Mouse (Mus musculus): ENCODE measurements around the gene Faf1.
A peak's percentile ranks its signal among the peaks of the same experiment; 100 is the strongest.
"Not testable (repeated sequence)": the region's sequence is repeated elsewhere in the genome, so short reads cannot be mapped to it uniquely, and the experiment has no call there.

Gene Faf1

DNA sequence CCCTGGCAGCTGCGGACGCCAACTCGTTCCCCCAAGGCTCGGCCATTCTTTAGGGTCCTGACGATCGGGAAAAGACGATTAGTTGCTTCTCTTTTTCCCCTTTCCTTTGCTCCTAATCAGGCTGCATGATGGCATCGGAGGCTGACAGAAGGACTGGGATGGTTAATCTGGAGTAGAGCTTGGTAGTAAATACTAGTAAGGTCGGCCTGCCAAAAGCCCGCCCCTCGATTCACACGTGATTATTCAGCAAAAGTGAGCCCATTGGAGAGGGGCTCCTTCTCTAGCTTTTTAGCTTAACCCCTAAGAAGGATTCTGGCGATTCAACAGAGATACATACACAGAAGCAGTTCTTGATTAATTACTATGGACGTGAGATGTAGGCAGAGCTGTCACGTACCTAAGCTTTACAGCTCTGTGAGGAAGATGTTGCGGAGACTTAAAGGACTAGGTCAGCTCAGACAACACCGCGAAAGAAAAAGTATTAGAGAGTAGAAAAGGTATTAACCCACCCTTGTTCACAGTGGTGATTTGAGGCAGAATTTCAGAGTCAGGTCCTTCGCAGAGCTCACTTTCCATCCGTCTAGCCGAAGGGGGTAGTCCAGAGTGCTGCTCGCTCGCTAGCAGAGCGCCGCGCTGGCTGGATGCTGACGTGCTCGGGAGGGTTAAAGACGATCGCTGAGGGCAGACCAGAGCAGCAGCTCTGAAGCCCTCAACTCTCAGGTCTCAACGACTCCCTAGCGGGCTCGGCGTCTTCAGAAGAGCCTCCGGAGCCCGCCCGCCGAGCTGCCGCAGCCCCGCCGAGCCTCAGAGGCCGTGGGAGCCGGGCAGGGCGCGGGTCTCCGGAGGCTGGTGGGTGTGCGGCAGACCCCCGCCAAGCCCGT is 11.0 kb upstream of the Faf1 start:
- peak; percentile 87 to 97 for DNase-seq (ENCODE audit: inconsistent age in 2 of 2, low spot score in 1 of 2)

DNA sequence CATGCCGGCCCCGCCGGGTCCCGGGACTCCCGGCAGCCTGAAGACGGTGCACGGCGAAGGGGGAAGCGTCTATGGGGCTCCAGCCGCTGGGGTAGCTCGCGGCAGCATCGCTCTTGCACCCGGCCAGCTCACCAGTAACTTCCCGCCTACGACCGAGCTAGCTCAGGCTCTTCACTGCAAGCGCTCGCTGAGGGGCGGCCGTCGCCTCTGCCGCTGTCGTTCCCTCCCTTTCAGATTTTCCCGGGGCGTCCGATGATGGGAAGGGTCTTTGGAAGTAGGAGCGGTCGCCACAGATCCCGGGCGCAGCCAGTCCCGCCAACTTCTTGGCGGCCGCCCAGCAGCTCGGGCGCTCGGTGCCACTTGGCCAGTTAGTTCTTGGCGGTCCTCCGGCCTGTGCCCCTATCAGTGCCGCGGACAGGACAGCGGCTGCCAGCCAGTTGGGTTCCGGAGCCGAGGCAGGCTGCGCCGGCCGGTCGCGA is 10.4 kb upstream of the Faf1 start:
- DNase-seq (ENCODE audit: inconsistent age in 2 of 2, low spot score in 1 of 2), result peak in 1 of 2 experiments; percentile 74

DNA sequence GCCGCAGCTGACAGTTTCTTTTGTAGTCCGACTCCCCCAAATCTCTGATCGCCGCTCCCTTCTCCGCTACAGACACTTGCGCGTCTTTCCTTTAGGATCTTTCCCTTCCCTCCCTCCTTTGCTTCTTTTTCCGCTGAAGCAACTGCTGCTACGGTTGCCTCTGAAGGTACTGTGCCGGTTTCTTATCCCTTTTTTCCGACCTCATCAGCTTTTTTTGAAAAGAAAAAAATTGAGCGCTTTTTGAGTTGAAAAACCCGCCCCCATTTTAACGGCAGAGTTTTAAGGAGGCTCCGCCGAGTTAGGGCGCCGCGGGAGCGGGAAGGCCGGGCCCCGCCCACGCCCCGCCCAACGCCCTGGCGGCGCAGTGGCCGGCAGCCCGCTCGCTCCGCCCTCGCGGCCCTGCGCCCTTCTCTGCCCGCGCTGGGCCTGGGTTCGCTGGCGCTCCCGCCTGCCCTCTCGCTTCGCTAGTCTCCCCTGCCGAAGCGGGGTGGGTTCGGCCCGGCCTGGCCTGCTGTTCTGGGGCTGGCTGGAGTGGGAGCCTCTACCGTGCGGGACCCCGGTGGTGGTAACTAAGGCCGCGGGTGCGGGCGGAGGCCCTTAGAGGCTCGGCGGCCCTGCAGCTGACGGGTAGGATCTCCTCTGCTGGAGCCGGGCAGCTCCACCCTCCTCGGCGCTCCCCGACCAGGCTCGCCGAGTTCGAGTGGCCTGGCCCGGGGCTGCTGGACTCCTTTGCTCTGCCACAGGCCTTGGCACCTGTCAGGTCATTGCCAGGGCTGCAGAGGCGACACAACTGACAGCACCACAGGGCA is 9.7 kb upstream of the Faf1 start, which contains the start of gene Cdkn2c:
TSS of gene Cdkn2c (minus strand) at position 729 of the 809 bp plus-strand sequence.
- peak; percentile 94 to 98 for DNase-seq (ENCODE audit: inconsistent age in 2 of 2, low spot score in 1 of 2)

DNA sequence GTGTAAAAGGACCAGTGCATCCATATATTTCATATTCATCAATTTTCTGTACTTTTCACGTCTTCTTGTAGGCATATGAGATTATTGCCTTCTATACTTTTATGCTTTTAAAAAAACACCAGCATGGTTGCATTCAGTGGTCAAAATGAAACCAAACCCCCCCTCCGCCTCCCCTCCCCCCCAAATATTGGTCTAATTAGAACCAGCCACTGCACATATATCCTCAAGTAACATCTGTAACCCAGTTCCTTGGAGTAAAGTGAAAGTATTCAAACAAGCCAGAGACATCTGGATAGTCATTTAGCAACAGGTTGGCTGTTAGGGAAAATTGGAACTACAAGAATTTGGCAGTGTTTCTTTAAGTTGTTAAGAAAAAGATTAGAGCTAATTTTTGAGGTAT is 8.9 kb upstream of the Faf1 start:
- peak in 1 of 2 experiments; percentile 40 for DNase-seq (ENCODE audit: inconsistent age in 2 of 2, low spot score in 1 of 2)

DNA sequence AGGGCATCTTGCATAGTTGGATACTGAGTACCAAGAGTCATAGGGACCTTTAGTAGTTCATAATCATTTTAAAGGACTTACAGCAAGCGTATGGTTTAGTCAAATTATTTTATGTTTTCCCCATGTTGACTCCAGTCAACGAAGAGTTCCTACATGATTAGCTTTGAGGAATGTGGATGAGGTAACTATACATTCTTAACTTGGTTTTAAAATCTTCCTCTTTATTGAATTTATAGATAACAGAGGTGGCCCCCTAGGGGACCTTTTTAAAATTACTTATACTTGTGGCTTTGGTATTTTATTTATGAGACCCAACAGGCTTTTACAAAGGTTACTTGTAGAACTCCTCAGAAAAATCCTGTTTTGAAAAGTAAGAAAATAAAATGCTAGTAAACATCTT is 6.2 kb upstream of the Faf1 start:
- no peak for DNase-seq (ENCODE audit: inconsistent age in 2 of 2, low spot score in 1 of 2)

DNA sequence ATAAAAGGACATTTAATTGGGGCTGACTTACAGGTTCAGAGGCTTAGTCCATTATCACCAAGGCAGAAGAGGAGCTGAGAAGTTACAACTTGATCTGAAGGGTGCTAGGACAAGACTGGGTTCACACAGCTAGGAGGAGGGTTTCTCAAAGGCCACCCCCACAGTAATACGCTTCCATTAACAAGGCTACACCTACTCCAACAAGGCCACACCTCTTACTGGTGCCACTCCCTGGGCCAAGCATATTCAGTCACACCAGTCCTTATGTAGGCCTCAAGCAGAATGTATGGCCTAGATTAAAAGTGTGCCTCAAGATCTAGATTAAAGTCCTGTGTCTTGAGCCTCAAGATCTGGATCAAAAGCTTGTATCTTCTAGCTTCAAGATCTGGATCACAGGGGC is 4.4 kb upstream of the Faf1 start:
- DNase-seq (ENCODE audit: inconsistent age in 2 of 2, low spot score in 1 of 2), result no peak

DNA sequence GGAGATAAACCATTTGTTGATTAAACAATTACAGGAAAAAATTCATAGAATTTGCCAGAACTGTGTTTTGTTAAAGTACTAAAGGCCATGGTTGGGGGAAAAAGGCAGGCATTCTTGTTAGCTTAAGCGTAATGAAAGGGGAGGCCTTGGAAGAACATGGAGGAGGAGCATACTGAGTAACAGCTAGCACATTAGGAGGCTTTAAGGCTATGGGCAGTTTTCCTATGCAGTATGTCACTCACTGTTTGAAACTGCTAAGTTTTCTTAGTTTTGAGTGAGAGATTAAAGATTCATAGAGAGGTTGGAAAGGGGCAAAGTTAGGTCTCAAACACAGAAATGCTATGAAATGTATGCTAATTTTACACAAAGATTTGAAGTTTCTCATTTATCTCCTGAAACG is 2.3 kb upstream of the Faf1 start:
- DNase-seq (ENCODE audit: inconsistent age in 2 of 2, low spot score in 1 of 2), result no peak

DNA sequence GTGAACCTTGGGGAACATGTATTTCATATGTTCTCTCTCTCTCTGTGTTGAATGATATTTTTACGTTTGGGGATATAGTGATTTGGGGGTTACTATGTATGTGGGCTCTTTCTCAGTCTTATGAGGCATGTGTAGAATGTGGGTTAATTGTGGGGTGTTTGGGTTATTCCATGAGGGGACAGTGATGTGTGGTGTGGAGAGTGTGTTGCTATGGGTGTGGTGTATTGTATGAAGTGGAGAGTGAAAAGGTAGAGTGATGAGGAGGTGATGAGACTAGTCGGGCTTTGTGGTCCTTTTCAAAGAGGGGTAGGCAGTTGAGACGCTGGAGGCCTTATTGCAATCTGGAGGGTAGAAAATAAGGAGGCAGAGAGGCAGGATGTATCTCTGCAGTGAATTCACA is 833 bp downstream of the Faf1 start:
- DNase-seq (ENCODE audit: inconsistent age in 2 of 2, low spot score in 1 of 2), result peak in 1 of 2 experiments; percentile 69

DNA sequence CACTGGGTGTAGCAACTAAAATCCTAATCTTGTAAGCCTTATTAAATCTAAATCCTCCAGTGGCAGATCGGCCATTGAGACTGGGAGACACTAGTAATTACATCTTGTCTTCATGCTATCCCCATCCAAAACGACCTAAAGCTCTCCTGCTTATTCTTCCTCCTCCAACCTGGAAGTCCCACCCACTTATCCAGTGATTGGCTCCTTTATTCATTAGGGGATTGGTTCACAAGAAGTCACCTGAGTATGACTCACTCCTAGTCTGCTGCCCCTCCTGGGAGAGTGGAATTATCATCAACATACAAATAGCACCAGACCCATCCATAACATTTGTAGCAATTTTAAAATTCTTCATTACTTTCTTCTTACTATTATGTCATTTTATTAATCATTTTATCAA is 7.2 kb downstream of the Faf1 start:
- no peak for DNase-seq (ENCODE audit: inconsistent age in 2 of 2, low spot score in 1 of 2)

DNA sequence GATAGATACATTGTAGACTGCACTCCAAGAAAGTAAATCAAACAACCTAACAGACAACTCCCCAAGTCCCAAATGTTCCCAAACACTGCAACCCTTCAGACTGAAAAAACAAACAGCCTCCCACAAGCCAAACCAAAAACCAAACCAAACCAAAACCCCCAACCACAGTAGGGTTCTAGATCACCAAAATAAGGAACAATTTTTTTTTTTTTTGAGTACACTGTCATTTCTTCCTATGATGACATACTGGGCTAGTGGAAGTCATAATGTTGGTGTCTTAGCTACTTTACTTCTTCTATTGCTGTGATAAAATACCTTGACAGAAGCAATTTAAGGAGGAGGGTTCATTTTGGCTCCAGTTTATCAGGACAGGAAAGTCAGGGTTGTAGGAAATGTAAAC is 16.3 kb downstream of the Faf1 start:
- no peak for DNase-seq (ENCODE audit: inconsistent age in 2 of 2, low spot score in 1 of 2)

DNA sequence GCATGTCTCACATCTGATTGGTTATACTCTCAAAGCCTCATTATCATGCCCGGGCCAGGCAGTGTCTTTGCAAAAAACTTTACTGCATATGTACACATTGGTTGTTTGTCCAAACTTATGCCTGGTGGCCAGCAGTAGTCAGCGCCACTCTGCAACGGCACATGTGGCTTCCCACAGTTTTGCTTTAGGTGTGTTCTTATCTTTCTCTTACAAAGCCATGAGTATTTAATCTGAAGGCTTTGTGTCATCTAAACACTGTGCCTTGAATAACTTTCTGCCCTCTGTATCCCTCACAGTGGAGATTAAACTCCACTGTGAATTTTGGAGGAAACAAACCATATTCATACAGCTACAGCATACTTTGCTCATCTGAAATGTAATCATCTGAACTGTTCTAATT is 24.3 kb downstream of the Faf1 start:
- not testable (repeated sequence) for DNase-seq (ENCODE audit: inconsistent age in 2 of 2, low spot score in 1 of 2)

DNA sequence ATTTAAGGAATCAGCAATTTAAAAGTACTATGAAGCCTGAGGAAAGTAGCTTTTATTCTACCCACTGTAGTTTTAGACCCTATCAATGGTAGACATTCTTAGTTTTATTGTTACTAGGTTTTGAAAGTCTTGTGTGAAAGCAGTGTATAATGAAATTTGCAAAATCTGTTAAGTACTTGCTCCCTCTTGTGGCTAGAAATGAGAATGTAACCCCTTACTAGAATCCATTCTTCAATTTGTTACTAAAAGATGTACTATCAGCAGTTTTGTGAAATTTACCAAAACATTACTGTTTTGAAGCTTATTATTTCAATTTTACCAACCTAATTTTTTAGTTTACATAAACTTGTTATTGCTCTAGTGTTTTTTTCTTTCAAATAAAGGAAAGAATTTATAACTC is 27.2 kb downstream of the Faf1 start:
- peak in 1 of 2 experiments; percentile 69 for DNase-seq (ENCODE audit: inconsistent age in 2 of 2, low spot score in 1 of 2)

DNA sequence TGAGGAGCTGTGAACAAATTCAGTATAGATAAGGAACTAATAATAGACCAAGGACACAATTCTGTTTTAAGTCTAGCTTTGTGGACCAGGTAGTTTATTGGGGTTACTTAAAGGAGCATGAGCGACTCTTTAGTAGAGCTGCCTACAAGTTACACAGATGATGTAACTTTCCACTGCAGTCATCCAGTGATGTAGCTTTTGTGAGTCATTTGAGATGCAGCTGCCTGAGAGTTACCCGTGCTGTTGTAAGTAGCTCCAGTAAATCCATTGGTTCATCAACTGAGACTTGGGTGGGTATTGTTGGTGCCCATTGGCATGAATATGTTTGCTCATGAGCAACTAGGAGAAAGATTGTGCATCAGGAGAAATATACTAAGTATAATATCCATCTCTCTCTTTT is 29.0 kb downstream of the Faf1 start:
- DNase-seq (ENCODE audit: inconsistent age in 2 of 2, low spot score in 1 of 2), result peak in 1 of 2 experiments; percentile 61

DNA sequence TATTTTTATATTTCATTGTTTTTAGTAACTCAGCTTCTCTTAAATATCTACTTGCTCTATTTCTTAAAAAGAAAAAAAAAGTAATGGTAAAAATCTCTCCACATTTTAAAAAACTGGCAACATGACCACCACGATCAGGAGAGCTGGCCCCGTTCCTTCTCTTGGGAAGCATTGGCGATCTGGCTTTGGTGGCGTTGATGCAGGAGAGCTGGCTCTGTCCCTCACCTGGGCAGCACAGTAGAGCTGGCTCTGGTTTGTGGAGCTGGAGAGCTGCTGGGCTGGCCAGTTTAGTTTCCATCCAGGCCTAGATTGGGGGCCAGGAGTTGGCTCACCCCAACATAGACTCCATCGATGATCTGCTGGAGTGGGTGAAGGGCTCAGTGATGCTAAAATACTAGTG is 42.9 kb downstream of the Faf1 start:
- no peak for DNase-seq (ENCODE audit: inconsistent age in 2 of 2, low spot score in 1 of 2)

DNA sequence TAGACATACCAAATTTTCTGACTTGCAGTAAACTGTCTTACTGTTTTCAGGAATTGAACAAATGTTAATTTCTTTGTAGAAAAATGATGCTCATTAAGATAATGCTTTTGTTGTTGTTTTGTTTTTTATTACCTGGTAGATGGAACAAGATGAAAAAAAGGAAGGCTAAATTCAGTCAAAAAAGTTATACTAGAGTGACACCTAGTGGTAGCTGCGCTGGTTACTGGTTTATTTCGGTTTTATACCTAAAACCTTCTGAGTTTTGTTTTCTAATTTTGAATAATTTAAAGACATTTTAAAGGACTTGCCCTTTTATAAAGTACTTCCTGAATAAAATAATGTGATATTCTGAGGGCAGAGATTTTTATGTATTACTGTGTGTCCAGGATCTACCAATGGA is 52.9 kb downstream of the Faf1 start:
- peak in 1 of 2 experiments; percentile 77 for DNase-seq (ENCODE audit: inconsistent age in 2 of 2, low spot score in 1 of 2)

DNA sequence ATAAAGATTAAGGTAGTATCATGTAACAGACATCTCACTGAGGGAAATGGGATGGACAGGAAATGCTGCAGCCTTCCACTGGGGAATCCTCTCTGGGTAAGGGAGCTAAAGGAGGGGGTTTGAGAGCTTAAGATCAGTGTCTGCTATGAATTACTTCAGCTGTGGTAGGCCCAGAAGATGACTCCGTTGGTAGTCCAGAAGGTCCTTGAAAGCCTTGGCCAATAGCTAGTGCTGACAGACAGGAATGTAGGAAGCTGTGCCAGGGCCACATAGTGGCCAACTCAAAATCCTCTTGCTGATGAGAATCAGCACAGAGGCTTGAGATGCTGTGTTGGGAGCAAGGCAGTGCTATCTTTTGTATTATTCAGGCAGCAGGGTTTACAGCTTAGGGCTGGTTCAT is 59.4 kb downstream of the Faf1 start:
- peak in 1 of 2 experiments; percentile 64 for DNase-seq (ENCODE audit: inconsistent age in 2 of 2, low spot score in 1 of 2)

DNA sequence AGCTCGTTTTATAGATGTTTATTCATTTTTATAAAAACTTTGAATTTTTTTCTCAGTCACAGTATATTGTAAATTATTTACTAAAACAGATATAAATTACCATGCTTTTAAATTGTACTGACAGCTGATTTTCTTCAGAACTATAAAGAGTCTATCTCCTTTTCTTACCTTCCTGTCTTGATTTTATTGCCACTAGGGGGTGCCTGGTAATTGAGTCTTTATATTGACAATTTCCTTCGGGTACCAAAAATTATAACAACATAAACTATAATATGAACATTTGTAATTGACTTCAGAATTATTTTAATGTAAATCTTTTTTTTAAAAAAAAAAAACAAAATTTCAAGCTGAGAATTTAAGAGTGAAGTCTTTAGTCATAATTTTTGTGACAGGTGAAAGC is 67.6 kb downstream of the Faf1 start:
- DNase-seq (ENCODE audit: inconsistent age in 2 of 2, low spot score in 1 of 2), result no peak

DNA sequence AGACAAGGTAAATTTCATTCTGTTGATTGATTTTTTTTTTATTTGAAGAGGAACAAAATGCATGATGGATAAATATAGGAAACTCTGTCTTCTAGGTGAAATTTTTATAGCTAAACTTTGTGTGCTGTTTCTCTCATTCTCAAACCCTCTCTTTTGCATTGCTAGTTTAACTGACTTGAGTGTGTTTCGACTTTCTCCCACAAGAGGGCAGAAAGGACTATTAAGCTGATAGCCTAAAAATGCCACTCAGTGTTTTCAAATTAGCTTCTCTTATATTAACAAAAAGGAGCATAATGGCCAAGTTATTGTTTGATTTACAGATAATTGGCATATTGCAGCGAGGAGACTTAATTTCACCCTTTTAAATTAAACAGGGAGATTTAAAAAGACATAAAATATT is 82.6 kb downstream of the Faf1 start:
- DNase-seq (ENCODE audit: inconsistent age in 2 of 2, low spot score in 1 of 2), result peak in 1 of 2 experiments; percentile 73

DNA sequence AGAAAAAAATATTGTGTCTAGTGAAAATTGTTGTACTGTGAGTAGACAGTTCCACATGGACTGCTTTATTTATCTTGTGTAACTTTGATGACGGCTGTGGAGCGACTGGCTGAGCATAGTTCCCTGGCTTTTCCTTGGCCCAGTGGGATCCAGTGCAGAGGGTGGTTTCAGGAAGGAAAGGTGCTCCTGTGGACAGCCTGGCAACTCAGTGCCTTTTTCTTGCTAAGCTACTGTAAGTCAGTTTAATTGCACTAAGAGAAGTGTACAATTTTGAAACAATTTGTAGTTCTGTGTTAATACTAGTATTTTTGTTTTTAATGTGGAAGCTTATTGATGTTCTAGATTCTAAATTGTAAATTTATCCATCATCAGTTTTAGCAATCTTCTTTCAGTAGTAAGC is 83.5 kb downstream of the Faf1 start:
- DNase-seq (ENCODE audit: inconsistent age in 2 of 2, low spot score in 1 of 2), result no peak

DNA sequence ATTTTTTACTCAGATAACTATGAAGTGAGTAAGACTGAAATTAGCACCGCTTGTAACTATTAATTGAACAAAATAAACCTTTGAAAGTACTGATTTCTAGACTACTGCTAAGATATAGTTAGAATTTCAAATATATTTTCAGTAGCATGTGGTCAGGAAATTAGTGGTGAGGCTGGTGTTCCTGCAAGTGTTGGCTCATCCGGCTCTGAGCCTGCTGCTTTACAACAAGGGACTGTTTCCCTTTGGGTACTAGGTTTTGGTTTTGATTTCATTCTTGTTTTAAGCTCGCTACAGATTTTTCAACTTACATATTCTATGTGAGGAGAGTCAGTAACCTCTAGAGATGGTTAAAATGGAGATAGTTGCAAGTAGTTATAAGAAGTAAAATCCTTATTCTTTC is 84.1 kb downstream of the Faf1 start:
- no peak for DNase-seq (ENCODE audit: inconsistent age in 2 of 2, low spot score in 1 of 2)

DNA sequence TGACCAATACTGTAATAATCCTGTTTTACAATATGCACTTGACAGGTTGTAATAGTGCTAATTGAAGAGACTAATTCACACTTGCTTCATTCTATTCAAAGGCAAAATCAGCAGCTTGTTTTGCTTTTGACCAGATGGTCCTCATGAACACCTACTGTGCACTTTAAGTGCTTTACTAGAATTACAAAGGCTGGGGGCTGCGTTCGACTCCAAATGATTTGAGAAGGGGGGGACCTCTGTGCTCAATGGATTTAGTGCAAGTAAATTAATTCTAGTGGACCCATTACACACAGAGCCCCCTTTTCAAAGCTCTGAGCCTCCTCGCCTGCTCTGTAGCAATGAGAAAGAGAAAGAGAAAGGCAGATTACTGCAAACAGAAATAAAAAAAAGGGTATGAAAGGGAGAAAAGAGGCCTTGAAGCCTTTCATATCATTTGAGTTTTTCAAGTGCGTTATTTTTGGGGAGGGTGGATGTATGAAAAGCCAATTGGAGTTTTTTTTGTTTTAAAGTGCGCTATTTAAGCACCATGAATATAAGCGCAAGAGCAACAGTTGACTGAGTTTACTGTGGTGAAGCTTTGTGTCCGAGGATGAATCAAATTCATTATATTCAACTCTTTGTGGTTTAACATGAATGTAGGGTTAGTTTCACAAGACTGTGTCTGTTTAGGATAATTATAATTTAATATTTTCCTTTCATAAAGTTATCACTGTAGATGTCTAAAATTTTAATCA is 86.5 kb downstream of the Faf1 start:
- DNase-seq (ENCODE audit: inconsistent age in 2 of 2, low spot score in 1 of 2), result no peak

Measured in adrenal gland, adult (tissue).